Mouse (Mus musculus) myocyte (in vitro differentiated cells): Measurements from ENCODE around the gene Sdk1.

ENCODE experiments used
- CEBPB ChIP-seq: IDR thresholded peaks from 2 replicates; pipeline ENCODE4 v1.6.1; 2011; ENCODE audit warnings: mild to moderate bottlenecking, moderate library complexity; ENCODE audit not compliant: poor library complexity, insufficient read depth, severe bottlenecking
- E2F4 ChIP-seq: IDR thresholded peaks from one replicate; pipeline ENCODE4 v1.6.1; 2011; ENCODE audit warnings: mild to moderate bottlenecking, control low read depth, moderate library complexity; ENCODE audit not compliant: insufficient read depth
- MAX ChIP-seq: IDR thresholded peaks from one replicate; pipeline ENCODE4 v1.6.1; 2011; ENCODE audit warnings: low read depth, mild to moderate bottlenecking, control low read depth
- MYOD1 ChIP-seq, 3 experiments: IDR thresholded peaks; one replicate each; pipeline ENCODE4 v1.6.1; 2011; ENCODE audit warnings: control low read depth in 2 of 3, low read depth in 2 of 3, mild to moderate bottlenecking in 2 of 3, moderate library complexity in 1 of 3; ENCODE audit not compliant: insufficient read length in 2 of 3, control insufficient read depth in 1 of 3
- POLR2A ChIP-seq: IDR thresholded peaks from one replicate; pipeline ENCODE4 v1.6.1; 2011; ENCODE audit warnings: low read depth, mild to moderate bottlenecking, control low read depth, moderate library complexity; ENCODE audit not compliant: insufficient read length
- POLR2AphosphoS2 ChIP-seq: IDR thresholded peaks from one replicate; pipeline ENCODE4 v1.6.1; 2011; ENCODE audit warnings: low read depth, control low read depth; ENCODE audit not compliant: insufficient read length
- TCF12 ChIP-seq: IDR thresholded peaks from one replicate; pipeline ENCODE4 v1.6.1; 2011; ENCODE audit warnings: mild to moderate bottlenecking, control low read depth; ENCODE audit not compliant: poor library complexity, insufficient read depth, severe bottlenecking
- TCF3 ChIP-seq: IDR thresholded peaks from one replicate; pipeline ENCODE4 v1.6.1; 2011; ENCODE audit warnings: low read depth, control low read depth; ENCODE audit not compliant: insufficient read length

GRCm38 (mm10) chr5:141694901-141695300, 453.6 kb downstream of the Sdk1 start:
- TF ChIP-seq TCF12 = no peak
- TF ChIP-seq TCF3 = no peak
- no peak for TF ChIP-seq POLR2A
- no peak for TF ChIP-seq MYOD1 (IDR thresholded peaks at IDR 0.05; ENCODE audit: control insufficient read depth in 1 of 3, insufficient read length in 2 of 3, low read depth in 2 of 3)
- no peak for TF ChIP-seq MAX
- TF ChIP-seq E2F4 = no peak
- TF ChIP-seq POLR2AphosphoS2 = no peak
- TF ChIP-seq CEBPB = no peak
